Mouse (Mus musculus) lung, adult 2 months (tissue): ENCODE data around the gene Smpx. TPM values are rescaled to one million over a fixed set of nuclear protein-coding genes. Genes with fewer than 3 reads are reported as not detected.

ENCODE experiments used
- DNase-seq: peaks from one replicate; pipeline ENCODE4 v3.0.0; 2022
- H3K4me1 ChIP-seq: fragments of 200-500 bp; 2 replicates; pipeline ENCODE4 v1.6.1; 2011; ENCODE audit warnings: low read length; ENCODE audit not compliant: control insufficient read depth, insufficient read depth
- H3K4me3 ChIP-seq: fragments of 200-500 bp; replicated peaks from 2 replicates; pipeline ENCODE3; 2011; ENCODE audit warnings: low read depth, mild to moderate bottlenecking, control low read depth, low read length; ENCODE audit errors: extremely low read depth
- CTCF ChIP-seq: fragments of 200-500 bp; IDR thresholded peaks from 2 replicates; pipeline ENCODE4 v1.5.1; 2011; ENCODE audit warnings: mild to moderate bottlenecking, low read length, control low read depth; ENCODE audit not compliant: insufficient read depth
- POLR2A ChIP-seq: fragments of 200-500 bp; IDR thresholded peaks from 2 replicates; pipeline ENCODE4 v1.6.1; 2011; ENCODE audit warnings: low read depth, mild to moderate bottlenecking, control low read depth, low read length, borderline replicate concordance; ENCODE audit errors: extremely low read depth
- WGBS: fragments of 180-500 bp; shearing (Covaris S2); methylation state at CpG from one replicate; pipeline ENCODE4 v1.1.7; 2018; 5-methylcytosine and 5-hydroxymethylcytosine counted together
- polyA plus RNA-seq: library from polyadenylated mRNA; depleted of rRNA; stranded (reverse); fragments of >200 nt; gene quantifications from 2 replicates; pipeline ENCODE4 v1.2.3, GENCODE M21; 2012; rRNA removed

Gene Smpx
- polyA plus RNA-seq, 1 experiment, result 10.0 TPM

DNA sequence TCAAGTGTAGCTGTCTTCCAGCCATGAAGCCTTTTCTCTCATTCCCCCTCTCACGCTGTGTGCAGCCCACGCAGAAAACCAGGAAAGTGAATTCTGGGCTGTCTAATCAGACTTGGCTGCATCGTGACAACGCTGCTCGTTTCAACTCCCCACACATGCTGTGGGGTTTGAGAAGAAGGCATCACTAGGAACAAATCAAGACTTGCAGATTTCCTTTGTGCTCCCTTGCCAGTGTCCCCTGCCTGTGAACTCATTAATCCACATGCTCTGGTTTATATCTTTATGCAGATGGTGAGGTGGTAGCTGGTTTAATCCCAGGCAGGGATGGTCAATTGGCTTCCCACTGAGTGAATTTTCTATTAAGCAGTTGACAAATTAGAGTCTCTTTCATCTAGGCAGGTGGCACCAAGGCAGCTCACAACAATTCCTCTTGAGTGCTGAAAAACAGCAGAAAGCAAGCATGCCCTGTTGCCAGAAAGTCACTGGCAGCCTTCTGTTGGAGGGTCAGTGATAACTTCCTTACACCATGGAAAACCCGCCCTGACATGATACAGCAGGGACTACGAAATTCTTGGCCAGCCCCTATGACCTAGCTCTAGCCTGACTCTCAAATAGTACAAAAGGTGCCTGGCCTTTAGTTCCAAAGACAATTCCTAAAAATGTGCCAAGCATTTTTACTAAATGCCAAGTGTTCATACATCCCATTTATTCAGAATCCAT is 32.1 kb downstream of the Smpx start:
- no peaks in the 10 kb centered on the region; the same call in 1 of the 2 replicates for H3K4me1 ChIP-seq
- TF ChIP-seq POLR2A (no peak), CTCF (no peak)
- WGBS, result 58% methylated on average over 7 of the region's 7 CpGs
- no peak overlapping the region for H3K4me3 ChIP-seq
- DNase-seq, result no peak

GRCm38 (mm10) chrX:157731658-157732314 is 33.1 kb downstream of the Smpx start:
- Histone ChIP-seq H3K4me3 (no peak overlapping the region), H3K4me1 (no peaks in the 10 kb centered on the region; the same call in 1 of the 2 replicates)
- 36% methylated on average over 9 of the region's 9 CpGs for WGBS
- peak; percentile 37; the same call in 1 of the 2 replicates for TF ChIP-seq CTCF
- no peak for TF ChIP-seq POLR2A
- DNase-seq, result peak; percentile 26

GRCm38 (mm10) chrX:157732346-157732745 is 33.6 kb downstream of the Smpx start:
- TF ChIP-seq POLR2A (no peak), CTCF (no peak)
- Histone ChIP-seq H3K4me3 (no peak overlapping the region), H3K4me1 (no peaks in the 10 kb centered on the region; the same call in 1 of the 2 replicates)
- WGBS, result 41% methylated on average over 3 of the region's 3 CpGs
- DNase-seq, result no peak

- Histone ChIP-seq H3K4me3 (no peak overlapping the region), H3K4me1 (no peaks in the 10 kb centered on the region; the same call in 1 of the 2 replicates)
- 38% methylated on average over 2 of the region's 2 CpGs for WGBS
- no peak for TF ChIP-seq CTCF
- TF ChIP-seq POLR2A, result no peak
- DNase-seq, result no peak
Measured at GRCm38 (mm10) chrX:157733836-157734235, 35.1 kb downstream of the Smpx start.

DNA sequence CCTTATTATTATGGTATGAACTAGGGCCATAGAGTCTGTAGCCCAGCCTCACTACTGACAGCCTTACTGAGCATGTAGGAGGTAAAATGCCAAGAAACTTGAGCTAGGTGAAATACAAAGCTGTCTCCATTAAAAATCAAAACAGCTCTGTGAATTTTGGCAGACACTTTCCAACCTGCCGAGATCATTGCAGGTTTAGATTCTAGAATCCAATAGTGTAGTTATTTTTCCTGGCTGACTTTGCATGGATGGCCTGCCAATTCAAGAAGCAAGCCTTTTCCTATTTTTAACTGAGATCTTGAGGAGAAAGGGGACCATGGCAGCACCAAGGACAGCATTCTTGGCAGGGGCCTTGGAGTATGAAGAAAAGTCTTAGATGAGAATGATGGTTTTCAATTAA is 35.6 kb downstream of the Smpx start:
- DNase-seq, result no peak
- 73% methylated on average over 1 of the region's 1 CpGs for WGBS
- H3K4me3 ChIP-seq, result no peak overlapping the region
- H3K4me1 ChIP-seq, result no peaks in the 10 kb centered on the region; the same call in 1 of the 2 replicates
- TF ChIP-seq POLR2A (no peak), CTCF (no peak)

DNA sequence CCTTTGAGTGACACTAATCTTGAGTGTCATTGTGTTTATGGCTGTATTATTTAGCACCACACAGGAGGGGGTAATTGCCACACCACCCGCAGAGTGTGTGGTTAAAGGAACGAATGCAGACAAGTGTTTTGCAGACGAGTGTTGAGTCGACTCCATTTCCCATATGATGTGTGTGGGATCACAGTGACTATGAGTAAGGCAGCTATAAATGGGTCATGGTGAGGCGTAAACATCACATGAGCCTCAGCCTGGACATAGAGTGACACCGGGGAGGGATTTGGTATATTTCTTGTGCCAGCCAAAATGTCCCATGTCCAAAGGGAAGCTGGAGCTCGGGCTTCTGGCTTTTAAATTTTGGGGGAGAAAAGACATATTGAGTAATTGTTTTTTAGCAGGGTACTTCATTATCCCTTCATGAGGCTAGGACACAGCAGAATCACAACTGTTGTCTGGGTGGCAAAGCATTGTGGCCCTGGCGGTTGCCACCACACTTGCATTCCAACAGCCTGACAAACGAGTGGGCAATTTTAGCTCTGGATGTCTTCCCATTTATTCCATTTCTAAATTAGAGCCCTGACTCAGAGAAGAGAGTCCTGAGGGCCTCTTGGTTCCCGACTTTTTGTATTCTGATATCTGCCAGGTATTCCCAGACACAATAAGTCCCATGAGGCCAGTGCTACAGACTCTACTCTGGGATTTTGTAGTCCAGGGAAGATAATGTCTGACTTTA is 49.3 kb downstream of the Smpx start:
- 81% methylated on average over 10 of the region's 10 CpGs for WGBS
- no peak for DNase-seq
- Histone ChIP-seq H3K4me1 (no peaks in the 10 kb centered on the region), H3K4me3 (no peak overlapping the region)
- TF ChIP-seq CTCF (no peak), POLR2A (no peak)

DNA sequence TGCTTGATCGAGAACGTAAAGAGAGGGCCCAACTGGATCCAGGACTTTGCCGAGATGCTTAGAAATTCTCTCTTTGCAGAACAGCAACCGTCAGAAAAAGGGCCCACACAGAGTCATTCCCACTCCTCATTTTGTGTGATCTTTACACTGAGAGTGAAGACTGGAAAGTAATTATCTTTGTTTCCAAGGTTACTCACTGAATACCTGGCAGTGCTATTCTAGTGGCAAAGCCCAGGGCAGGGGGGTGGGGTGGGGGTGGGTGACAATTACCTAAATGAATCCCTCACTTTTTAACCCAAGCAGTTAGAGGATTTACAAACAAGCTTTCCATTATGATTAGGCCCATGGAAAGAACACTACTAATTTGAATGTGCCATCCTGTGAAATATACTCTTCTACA is 55.8 kb downstream of the Smpx start:
- Histone ChIP-seq H3K4me3 (no peak overlapping the region), H3K4me1 (no peaks in the 10 kb centered on the region)
- DNase-seq, result no peak
- no peak for TF ChIP-seq CTCF
- no peak for TF ChIP-seq POLR2A
- WGBS, result 75% methylated on average over 4 of the region's 4 CpGs

DNA sequence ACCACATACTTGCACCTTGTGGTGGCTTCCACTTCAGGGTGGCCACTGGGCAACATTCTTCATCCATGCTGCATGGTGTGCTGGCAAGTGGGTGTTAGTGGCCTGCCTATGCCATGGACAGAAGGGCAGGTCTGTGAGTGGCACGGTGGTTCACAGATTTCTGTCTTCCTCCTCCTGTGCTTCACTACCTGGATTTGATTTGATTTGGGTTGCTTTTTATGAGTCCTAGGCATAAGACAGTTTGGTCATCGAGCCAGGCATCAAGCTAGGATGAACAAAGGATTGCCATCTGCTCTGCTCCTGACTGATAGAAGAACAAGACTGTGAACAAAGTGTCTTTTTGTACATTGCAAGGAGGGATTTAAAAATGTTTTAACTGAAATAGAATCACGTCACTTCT is 63.8 kb downstream of the Smpx start:
- WGBS, result 72% methylated on average over 3 of the region's 3 CpGs
- TF ChIP-seq CTCF (no peak), POLR2A (no peak)
- H3K4me3 ChIP-seq, result no peak overlapping the region
- DNase-seq, result no peak
- no peaks in the 10 kb centered on the region for H3K4me1 ChIP-seq

DNA sequence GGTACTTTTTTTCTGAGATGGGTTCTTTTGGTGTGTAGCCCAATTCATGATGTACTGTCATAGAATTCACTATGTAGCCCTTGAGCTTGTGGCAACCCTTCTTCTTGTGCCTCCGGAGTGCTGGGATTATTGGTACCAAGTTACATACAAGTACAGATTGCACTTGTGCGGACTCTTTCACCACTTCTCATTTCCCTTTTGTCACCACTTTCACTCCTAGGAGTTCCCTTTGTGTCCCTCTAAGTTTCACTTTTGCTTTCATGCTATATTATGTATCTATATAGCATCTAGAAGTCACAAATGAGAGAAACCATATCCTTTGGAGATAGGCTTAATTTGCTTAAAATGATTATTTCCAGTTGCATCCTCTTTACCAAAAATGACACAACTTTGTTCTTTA is 103.0 kb downstream of the Smpx start:
- 81% methylated on average over 2 of the region's 2 CpGs for WGBS
- no peak for TF ChIP-seq CTCF
- TF ChIP-seq POLR2A, result no peak
- no peak for DNase-seq
- no peaks in the 10 kb centered on the region for H3K4me1 ChIP-seq
- no peak overlapping the region for H3K4me3 ChIP-seq

Other genes starting within 250 kb of the Smpx start
- 11.3 and 13.1 TPM in 2 replicates for gene Sms, start 206.6 kb upstream of the Smpx start, polyA plus RNA-seq
- gene Yy2, start 129.9 kb upstream of the Smpx start, polyA plus RNA-seq, result not detected in 2 replicates
- 7.3 and 13.8 TPM in 2 replicates for gene Mbtps2, start 100.2 kb upstream of the Smpx start, polyA plus RNA-seq
- gene Klhl34, start 119.5 kb downstream of the Smpx start, polyA plus RNA-seq, result 0.27 TPM in 1 of 2 replicates, not detected in the other